Mouse (Mus musculus): ENCODE data around the gene Plcl2.

Plcl2 gene

GRCm38 (mm10) chr17:50509251-50510104 is at the start of gene Plcl2:
Plcl2 (plus strand) TSS chr17:50509403.
- Histone ChIP-seq H3K36me3 (ENCODE audit: control insufficient read depth, insufficient read depth, low read length, poor library complexity, severe bottlenecking) (peaks cover 3% of the 10 kb centered on the region; the same call in 1 of the 2 replicates), H3K27me3 (ENCODE audit: control insufficient read depth, insufficient read depth, low read length, poor library complexity, severe bottlenecking) (no peaks in the 10 kb centered on the region)
- DNase-seq (ENCODE audit: low read depth, low spot score): peak; percentile 75

GRCm38 (mm10) chr17:50460301-50460700 is 48.9 kb upstream of the Plcl2 start:
- no peak for DNase-seq (ENCODE audit: low read depth, low spot score)
- no peaks in the 10 kb centered on the region for H3K27me3 ChIP-seq (ENCODE audit: control insufficient read depth, insufficient read depth, low read length, poor library complexity, severe bottlenecking)
- no peaks in the 10 kb centered on the region for H3K36me3 ChIP-seq (ENCODE audit: control insufficient read depth, insufficient read depth, low read length, poor library complexity, severe bottlenecking)

- Histone ChIP-seq H3K27me3 (ENCODE audit: control insufficient read depth, insufficient read depth, low read length, poor library complexity, severe bottlenecking) (no peaks in the 10 kb centered on the region), H3K36me3 (ENCODE audit: control insufficient read depth, insufficient read depth, low read length, poor library complexity, severe bottlenecking) (no peaks in the 10 kb centered on the region)
- DNase-seq (ENCODE audit: low read depth, low spot score): no peak
Measured at GRCm38 (mm10) chr17:50467438-50467837, 41.8 kb upstream of the Plcl2 start.

GRCm38 (mm10) chr17:50469126-50469525 is 40.1 kb upstream of the Plcl2 start:
- Histone ChIP-seq H3K27me3 (ENCODE audit: control insufficient read depth, insufficient read depth, low read length, poor library complexity, severe bottlenecking) (no peaks in the 10 kb centered on the region), H3K36me3 (ENCODE audit: control insufficient read depth, insufficient read depth, low read length, poor library complexity, severe bottlenecking) (no peaks in the 10 kb centered on the region)
- no peak for DNase-seq (ENCODE audit: low read depth, low spot score)

- Histone ChIP-seq H3K36me3 (ENCODE audit: control insufficient read depth, insufficient read depth, low read length, poor library complexity, severe bottlenecking) (no peaks in the 10 kb centered on the region), H3K27me3 (ENCODE audit: control insufficient read depth, insufficient read depth, low read length, poor library complexity, severe bottlenecking) (no peaks in the 10 kb centered on the region)
- DNase-seq (ENCODE audit: low read depth, low spot score): peak; percentile 91
Measured at GRCm38 (mm10) chr17:50469543-50470431, 39.4 kb upstream of the Plcl2 start.

GRCm38 (mm10) chr17:50470432-50471078 is 38.6 kb upstream of the Plcl2 start:
- Histone ChIP-seq H3K36me3 (ENCODE audit: control insufficient read depth, insufficient read depth, low read length, poor library complexity, severe bottlenecking) (no peaks in the 10 kb centered on the region), H3K27me3 (ENCODE audit: control insufficient read depth, insufficient read depth, low read length, poor library complexity, severe bottlenecking) (no peaks in the 10 kb centered on the region)
- DNase-seq (ENCODE audit: low read depth, low spot score): peak; percentile 90

GRCm38 (mm10) chr17:50471230-50471629 is 38.0 kb upstream of the Plcl2 start:
- Histone ChIP-seq H3K27me3 (ENCODE audit: control insufficient read depth, insufficient read depth, low read length, poor library complexity, severe bottlenecking) (no peaks in the 10 kb centered on the region), H3K36me3 (ENCODE audit: control insufficient read depth, insufficient read depth, low read length, poor library complexity, severe bottlenecking) (no peaks in the 10 kb centered on the region)
- peak; percentile 83 for DNase-seq (ENCODE audit: low read depth, low spot score)

- H3K27me3 ChIP-seq (ENCODE audit: control insufficient read depth, insufficient read depth, low read length, poor library complexity, severe bottlenecking): no peaks in the 10 kb centered on the region
- no peak for DNase-seq (ENCODE audit: low read depth, low spot score)
- no peaks in the 10 kb centered on the region for H3K36me3 ChIP-seq (ENCODE audit: control insufficient read depth, insufficient read depth, low read length, poor library complexity, severe bottlenecking)
Measured at GRCm38 (mm10) chr17:50477277-50477676, 31.9 kb upstream of the Plcl2 start.

GRCm38 (mm10) chr17:50480867-50481266 is 28.3 kb upstream of the Plcl2 start:
- DNase-seq (ENCODE audit: low read depth, low spot score): no peak
- H3K27me3 ChIP-seq (ENCODE audit: control insufficient read depth, insufficient read depth, low read length, poor library complexity, severe bottlenecking): no peaks in the 10 kb centered on the region

GRCm38 (mm10) chr17:50483700-50484099 is 25.5 kb upstream of the Plcl2 start:
- peak; percentile 69 for DNase-seq (ENCODE audit: low read depth, low spot score)
- Histone ChIP-seq H3K36me3 (ENCODE audit: control insufficient read depth, insufficient read depth, low read length, poor library complexity, severe bottlenecking) (no peaks in the 10 kb centered on the region), H3K27me3 (ENCODE audit: control insufficient read depth, insufficient read depth, low read length, poor library complexity, severe bottlenecking) (no peaks in the 10 kb centered on the region)

More at GRCm38 (mm10) chr17:50480867-50481266, 28.3 kb upstream of the Plcl2 start:
- H3K36me3 ChIP-seq (ENCODE audit: control insufficient read depth, insufficient read depth, low read length, poor library complexity, severe bottlenecking): no peaks in the 10 kb centered on the region

GRCm38 (mm10) chr17:50484981-50485380 is 24.2 kb upstream of the Plcl2 start:
- Histone ChIP-seq H3K36me3 (ENCODE audit: control insufficient read depth, insufficient read depth, low read length, poor library complexity, severe bottlenecking) (no peaks in the 10 kb centered on the region), H3K27me3 (ENCODE audit: control insufficient read depth, insufficient read depth, low read length, poor library complexity, severe bottlenecking) (no peaks in the 10 kb centered on the region)
- DNase-seq (ENCODE audit: low read depth, low spot score): no peak

GRCm38 (mm10) chr17:50487058-50487618 is 22.1 kb upstream of the Plcl2 start:
- Histone ChIP-seq H3K27me3 (ENCODE audit: control insufficient read depth, insufficient read depth, low read length, poor library complexity, severe bottlenecking) (no peaks in the 10 kb centered on the region), H3K36me3 (ENCODE audit: control insufficient read depth, insufficient read depth, low read length, poor library complexity, severe bottlenecking) (no peaks in the 10 kb centered on the region)
- DNase-seq (ENCODE audit: low read depth, low spot score): no peak

- Histone ChIP-seq H3K27me3 (ENCODE audit: control insufficient read depth, insufficient read depth, low read length, poor library complexity, severe bottlenecking) (no peaks in the 10 kb centered on the region), H3K36me3 (ENCODE audit: control insufficient read depth, insufficient read depth, low read length, poor library complexity, severe bottlenecking) (no peaks in the 10 kb centered on the region)
- DNase-seq (ENCODE audit: low read depth, low spot score): no peak
Measured at GRCm38 (mm10) chr17:50487670-50488069, 21.5 kb upstream of the Plcl2 start.

GRCm38 (mm10) chr17:50488406-50488805 is 20.8 kb upstream of the Plcl2 start:
- Histone ChIP-seq H3K27me3 (ENCODE audit: control insufficient read depth, insufficient read depth, low read length, poor library complexity, severe bottlenecking) (no peaks in the 10 kb centered on the region), H3K36me3 (ENCODE audit: control insufficient read depth, insufficient read depth, low read length, poor library complexity, severe bottlenecking) (no peaks in the 10 kb centered on the region)
- DNase-seq (ENCODE audit: low read depth, low spot score): no peak

All from splenic B cell, adult 2 months (primary cell).